Mouse (Mus musculus): ENCODE data around the gene Crx. TPM values are rescaled to one million over a fixed set of nuclear protein-coding genes. Genes with fewer than 3 reads are reported as not detected.

Gene Crx
- polyA plus RNA-seq, 1 experiment from 2014 or later = not detected

DNA sequence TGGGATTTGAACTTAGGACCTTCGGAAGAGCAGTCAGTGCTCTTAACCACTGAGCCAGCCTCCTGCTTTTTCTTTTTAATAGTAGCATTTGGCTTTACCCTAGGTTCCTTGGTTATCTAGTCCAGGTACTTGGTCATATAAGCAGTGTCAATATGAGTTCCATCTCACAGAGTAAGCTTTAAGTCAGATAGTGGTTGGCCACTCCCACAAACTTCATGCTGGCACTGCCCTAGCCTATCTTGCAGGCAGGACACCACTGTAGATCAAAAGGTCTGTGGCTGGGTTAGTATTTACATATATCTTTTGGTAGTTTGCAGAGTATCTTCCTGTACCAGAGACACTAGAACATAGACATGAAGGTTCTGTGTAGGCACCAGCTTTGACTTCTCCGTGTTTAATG, 4.4 kb upstream of the Crx start:
- no peak overlapping the region for H3K4me2 ChIP-seq (replicated peaks; ENCODE audit: low read depth, low read length)
- H3K27me3 ChIP-seq (ENCODE audit: control insufficient read depth, insufficient read depth, low read length) = no peaks in the 10 kb centered on the region
- H3K4me3 ChIP-seq (ENCODE audit: low read length) = no peak overlapping the region
- no peaks in the 10 kb centered on the region for H3K36me3 ChIP-seq (ENCODE audit: control insufficient read depth, insufficient read depth, low read length)
- ATAC-seq (ENCODE audit: low FRiP score, low TSS enrichment) = no peak
- no peak overlapping the region for H3K9ac ChIP-seq (ENCODE audit: low read depth, low read length)
- no peaks in the 10 kb centered on the region for H3K9me3 ChIP-seq (ENCODE audit: control insufficient read depth, low read length)
- H3K4me1 ChIP-seq (ENCODE audit: control insufficient read depth, insufficient read depth, low read length) = no peaks in the 10 kb centered on the region
- 80% methylated on average over 2 of the region's 2 CpGs for WGBS
- no peak overlapping the region for H3K27ac ChIP-seq (ENCODE audit: low read depth, low read length)

DNA sequence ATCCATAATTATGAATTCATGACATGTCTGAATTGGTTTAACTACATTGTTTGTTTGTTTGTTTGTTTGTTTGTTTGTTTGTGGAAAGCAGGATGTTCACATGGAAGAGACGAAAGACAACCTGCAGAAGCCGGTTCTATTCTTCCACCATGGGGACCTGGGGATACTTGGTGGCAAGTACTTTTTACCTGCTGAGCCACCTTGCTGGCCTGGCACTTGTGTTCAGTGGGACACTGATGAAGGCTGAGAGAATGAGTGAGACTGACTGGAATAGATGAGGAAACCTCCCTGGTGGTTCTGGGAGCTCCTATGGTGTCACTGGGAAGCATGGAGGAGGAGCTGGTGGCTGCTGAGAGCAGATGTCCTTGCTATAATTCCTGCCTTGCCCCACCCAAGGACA, 2.5 kb upstream of the Crx start, which contains the start of gene Crxos:
Crxos (plus strand) TSS at position 301 of the 400 bp plus-strand sequence.
- H3K9ac ChIP-seq (ENCODE audit: low read depth, low read length) = no peak within 1 kb of the TSS
- no peak within 1 kb of the TSS for H3K4me3 ChIP-seq (ENCODE audit: low read length)
- no peaks in the 10 kb centered on the region for H3K36me3 ChIP-seq (ENCODE audit: control insufficient read depth, insufficient read depth, low read length)
- H3K4me1 ChIP-seq (ENCODE audit: control insufficient read depth, insufficient read depth, low read length) = no peaks in the 10 kb centered on the region
- H3K27ac ChIP-seq (ENCODE audit: low read depth, low read length) = no peak within 1 kb of the TSS
- no peaks in the 10 kb centered on the region for H3K27me3 ChIP-seq (ENCODE audit: control insufficient read depth, insufficient read depth, low read length)
- H3K9me3 ChIP-seq (ENCODE audit: control insufficient read depth, low read length) = no peaks in the 10 kb centered on the region; the same call in 1 of the 2 replicates
- H3K4me2 ChIP-seq (replicated peaks; ENCODE audit: low read depth, low read length) = no peak within 1 kb of the TSS
- ATAC-seq (ENCODE audit: low FRiP score, low TSS enrichment) = no peak
- WGBS = 89% methylated on average over 2 of the region's 2 CpGs

DNA sequence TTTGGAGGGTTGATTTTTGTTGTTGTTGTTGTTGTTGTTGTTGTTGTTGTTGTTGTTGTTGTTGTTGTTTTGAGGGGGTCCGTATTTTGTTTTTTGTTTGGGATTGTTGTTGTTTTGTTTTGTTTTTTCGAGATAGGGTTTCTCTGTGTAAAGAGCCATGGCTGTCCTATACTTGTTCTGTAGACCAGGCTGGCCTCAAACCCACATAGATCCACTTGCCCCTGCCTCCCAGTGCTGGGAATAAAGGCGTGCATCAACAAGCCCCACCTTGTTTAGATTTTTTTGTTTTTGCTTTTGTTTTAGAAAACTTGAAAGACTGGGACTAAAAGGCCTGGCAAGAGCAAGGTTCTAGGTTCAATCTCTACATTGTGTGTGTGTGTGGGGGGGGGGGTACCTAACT, 2.1 kb upstream of the Crx start:
- H3K9ac ChIP-seq (ENCODE audit: low read depth, low read length) = no peak overlapping the region
- no peak overlapping the region for H3K4me2 ChIP-seq (replicated peaks; ENCODE audit: low read depth, low read length)
- no peaks in the 10 kb centered on the region; the same call in 1 of the 2 replicates for H3K9me3 ChIP-seq (ENCODE audit: control insufficient read depth, low read length)
- H3K27ac ChIP-seq (ENCODE audit: low read depth, low read length) = no peak overlapping the region
- H3K36me3 ChIP-seq (ENCODE audit: control insufficient read depth, insufficient read depth, low read length) = no peaks in the 10 kb centered on the region
- H3K27me3 ChIP-seq (ENCODE audit: control insufficient read depth, insufficient read depth, low read length) = no peaks in the 10 kb centered on the region
- H3K4me1 ChIP-seq (ENCODE audit: control insufficient read depth, insufficient read depth, low read length) = no peaks in the 10 kb centered on the region
- H3K4me3 ChIP-seq (ENCODE audit: low read length) = no peak overlapping the region
- 68% methylated on average over 3 of the region's 3 CpGs for WGBS
- no peak for ATAC-seq (ENCODE audit: low FRiP score, low TSS enrichment)

DNA sequence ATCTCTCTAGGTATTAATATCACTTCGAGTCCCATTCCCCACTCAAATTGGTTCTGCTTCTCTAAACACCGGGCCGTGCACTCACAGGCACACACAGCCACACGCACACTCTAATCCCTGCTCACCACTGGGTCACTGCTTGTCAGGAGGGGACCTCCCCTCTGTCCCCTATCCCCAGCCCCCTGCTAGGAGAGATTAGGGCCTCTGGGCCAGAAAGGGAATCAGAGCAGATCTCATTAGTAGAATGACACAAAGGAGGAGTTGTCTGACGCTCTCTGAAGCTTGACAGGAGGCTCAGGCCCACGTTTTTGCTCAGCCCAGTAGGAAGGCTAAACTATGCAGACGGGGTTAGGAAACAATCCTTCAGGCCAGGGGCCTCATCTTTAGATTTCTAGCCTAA, 1.6 kb upstream of the Crx start:
- H3K4me1 ChIP-seq (ENCODE audit: control insufficient read depth, insufficient read depth, low read length) = no peaks in the 10 kb centered on the region
- H3K27ac ChIP-seq (ENCODE audit: low read depth, low read length) = no peak overlapping the region
- H3K9me3 ChIP-seq (ENCODE audit: control insufficient read depth, low read length) = no peaks in the 10 kb centered on the region; the same call in 1 of the 2 replicates
- ATAC-seq (ENCODE audit: low FRiP score, low TSS enrichment) = no peak
- no peak overlapping the region for H3K4me2 ChIP-seq (replicated peaks; ENCODE audit: low read depth, low read length)
- H3K4me3 ChIP-seq (ENCODE audit: low read length) = no peak overlapping the region
- no peaks in the 10 kb centered on the region for H3K36me3 ChIP-seq (ENCODE audit: control insufficient read depth, insufficient read depth, low read length)
- H3K27me3 ChIP-seq (ENCODE audit: control insufficient read depth, insufficient read depth, low read length) = no peaks in the 10 kb centered on the region
- WGBS = 32% methylated on average over 7 of the region's 7 CpGs
- H3K9ac ChIP-seq (ENCODE audit: low read depth, low read length) = no peak overlapping the region

DNA sequence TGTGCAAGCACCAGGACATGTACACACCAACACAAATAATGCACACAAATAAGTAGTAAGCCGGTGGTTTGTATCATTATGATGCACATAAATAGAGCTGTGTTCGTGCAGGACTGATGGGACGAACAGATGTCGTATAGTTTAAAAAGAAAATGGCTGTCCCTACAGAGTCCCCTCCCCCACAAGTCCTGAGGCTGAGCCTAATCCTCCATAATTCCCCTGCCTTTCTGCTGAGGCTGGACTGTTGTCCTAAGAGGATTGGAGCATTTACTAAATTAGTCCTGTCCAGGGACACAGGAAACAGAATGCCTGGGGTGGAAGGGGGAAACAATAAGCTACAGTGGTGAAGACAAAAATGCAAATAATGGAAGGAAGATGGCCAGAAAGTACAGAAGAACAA, 15.7 kb downstream of the Crx start:
- H3K27me3 ChIP-seq (ENCODE audit: control insufficient read depth, insufficient read depth, low read length) = no peaks in the 10 kb centered on the region
- H3K9me3 ChIP-seq (ENCODE audit: control insufficient read depth, low read length) = no peaks in the 10 kb centered on the region
- H3K4me2 ChIP-seq (replicated peaks; ENCODE audit: low read depth, low read length) = no peak overlapping the region
- H3K27ac ChIP-seq (ENCODE audit: low read depth, low read length) = no peak overlapping the region
- H3K4me3 ChIP-seq (ENCODE audit: low read length) = no peak overlapping the region
- 81% methylated on average over 4 of the region's 4 CpGs for WGBS
- no peaks in the 10 kb centered on the region for H3K4me1 ChIP-seq (ENCODE audit: control insufficient read depth, insufficient read depth, low read length)
- no peak for ATAC-seq (ENCODE audit: low FRiP score, low TSS enrichment)
- no peaks in the 10 kb centered on the region for H3K36me3 ChIP-seq (ENCODE audit: control insufficient read depth, insufficient read depth, low read length)
- no peak overlapping the region for H3K9ac ChIP-seq (ENCODE audit: low read depth, low read length)

DNA sequence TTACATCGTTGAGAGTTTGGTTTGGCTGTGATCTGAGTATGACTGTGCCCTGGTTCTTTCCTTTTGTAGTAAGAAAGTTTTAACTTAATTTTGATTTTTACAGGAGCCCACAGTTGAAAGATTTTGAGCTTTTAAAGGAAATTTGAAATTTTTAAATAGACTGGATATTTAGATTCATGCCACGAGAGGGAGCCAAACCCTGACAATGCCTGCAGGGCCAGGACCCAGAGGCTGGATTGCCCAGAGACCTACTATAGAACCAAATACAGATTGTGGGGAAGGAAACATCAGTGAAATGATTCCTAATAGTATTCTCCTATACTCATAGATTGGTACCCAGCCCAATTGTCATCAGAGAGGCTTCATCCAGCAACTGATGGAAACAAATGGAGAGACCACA, 20.1 kb downstream of the Crx start:
- no peaks in the 10 kb centered on the region for H3K9me3 ChIP-seq (ENCODE audit: control insufficient read depth, low read length)
- no peaks in the 10 kb centered on the region for H3K36me3 ChIP-seq (ENCODE audit: control insufficient read depth, insufficient read depth, low read length)
- no peak overlapping the region for H3K9ac ChIP-seq (ENCODE audit: low read depth, low read length)
- H3K4me2 ChIP-seq (replicated peaks; ENCODE audit: low read depth, low read length) = no peak overlapping the region
- ATAC-seq (ENCODE audit: low FRiP score, low TSS enrichment) = no peak
- H3K4me3 ChIP-seq (ENCODE audit: low read length) = no peak overlapping the region
- no peaks in the 10 kb centered on the region for H3K4me1 ChIP-seq (ENCODE audit: control insufficient read depth, insufficient read depth, low read length)
- no peaks in the 10 kb centered on the region for H3K27me3 ChIP-seq (ENCODE audit: control insufficient read depth, insufficient read depth, low read length)
- 41% methylated on average over 2 of the region's 2 CpGs for WGBS
- H3K27ac ChIP-seq (ENCODE audit: low read depth, low read length) = no peak overlapping the region

DNA sequence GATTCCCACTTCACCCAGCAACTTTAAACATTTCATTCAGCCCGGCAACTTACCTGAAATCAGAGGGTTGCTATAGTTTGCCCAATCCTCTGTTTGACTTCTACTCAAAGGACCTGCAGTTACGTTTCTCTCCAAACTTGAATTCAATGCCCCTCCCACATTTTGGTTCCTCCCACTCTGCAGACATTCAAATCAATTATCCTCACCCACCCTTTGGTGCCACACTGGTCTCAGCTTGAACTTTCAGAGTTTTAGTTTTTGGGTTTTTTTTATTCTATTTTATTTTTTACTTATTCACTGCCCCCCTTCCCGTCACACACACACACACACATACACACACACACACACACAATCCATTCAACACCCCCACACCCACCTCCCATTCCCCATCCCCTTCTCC, 40.2 kb downstream of the Crx start, which contains the start of gene Obox6:
Obox6 (minus strand) TSS at position 101 of the 400 bp plus-strand sequence.
- H3K27ac ChIP-seq (ENCODE audit: low read depth, low read length) = no peak within 1 kb of the TSS
- no peak within 1 kb of the TSS for H3K4me3 ChIP-seq (ENCODE audit: low read length)
- H3K9ac ChIP-seq (ENCODE audit: low read depth, low read length) = no peak within 1 kb of the TSS
- H3K27me3 ChIP-seq (ENCODE audit: control insufficient read depth, insufficient read depth, low read length) = no peaks in the 10 kb centered on the region
- H3K9me3 ChIP-seq (ENCODE audit: control insufficient read depth, low read length) = peaks cover 6% of the 10 kb centered on the region; the same call in 1 of the 2 replicates
- 87% methylated on average over 3 of the region's 3 CpGs for WGBS
- H3K4me1 ChIP-seq (ENCODE audit: control insufficient read depth, insufficient read depth, low read length) = no peaks in the 10 kb centered on the region
- no peaks in the 10 kb centered on the region for H3K36me3 ChIP-seq (ENCODE audit: control insufficient read depth, insufficient read depth, low read length)
- ATAC-seq (ENCODE audit: low FRiP score, low TSS enrichment) = no peak
- H3K4me2 ChIP-seq (replicated peaks; ENCODE audit: low read depth, low read length) = no peak within 1 kb of the TSS

Other genes starting within 250 kb of the Crx start
- gene Obox3, start 240.1 kb downstream of the Crx start, polyA plus RNA-seq (2014; fragmentation: Nextera tagmentation; extraction: Ambion mirVana) = not detected in 2 replicates
- not detected in 2 replicates for gene Obox5, start 129.8 kb downstream of the Crx start, polyA plus RNA-seq (2014; fragmentation: Nextera tagmentation; extraction: Ambion mirVana)
- gene Obox6, start 40.3 kb downstream of the Crx start, polyA plus RNA-seq (2014; fragmentation: Nextera tagmentation; extraction: Ambion mirVana) = not detected in 2 replicates
- gene Crxos, start 2.6 kb upstream of the Crx start, polyA plus RNA-seq (2014; fragmentation: Nextera tagmentation; extraction: Ambion mirVana) = not detected in 2 replicates
- gene Selenow, start 42.4 kb upstream of the Crx start, polyA plus RNA-seq (2014; fragmentation: Nextera tagmentation; extraction: Ambion mirVana) = 811 and 907 TPM in 2 replicates
- 203 and 216 TPM in 2 replicates for gene Nop53, start 66.1 kb upstream of the Crx start, polyA plus RNA-seq (2014; fragmentation: Nextera tagmentation; extraction: Ambion mirVana)
- gene Ehd2, start 87.6 kb upstream of the Crx start, polyA plus RNA-seq (2014; fragmentation: Nextera tagmentation; extraction: Ambion mirVana) = 17.7 and 22.3 TPM in 2 replicates
- 6.9 and 10.0 TPM in 2 replicates for gene Bicra, start 168.0 kb upstream of the Crx start, polyA plus RNA-seq (2014; fragmentation: Nextera tagmentation; extraction: Ambion mirVana)
- gene Zfp541, start 181.8 kb upstream of the Crx start, polyA plus RNA-seq (2014; fragmentation: Nextera tagmentation; extraction: Ambion mirVana) = 0.04 and 0.07 TPM in 2 replicates
- gene Napa, start 218.5 kb upstream of the Crx start, polyA plus RNA-seq (2014; fragmentation: Nextera tagmentation; extraction: Ambion mirVana) = 179 and 188 TPM in 2 replicates
- gene Kptn, start 239.9 kb upstream of the Crx start, polyA plus RNA-seq (2014; fragmentation: Nextera tagmentation; extraction: Ambion mirVana) = 25.1 and 29.2 TPM in 2 replicates
- 0.21 and 0.24 TPM in 2 replicates for gene Slc8a2, start 249.9 kb upstream of the Crx start, polyA plus RNA-seq (2014; fragmentation: Nextera tagmentation; extraction: Ambion mirVana)

Measured in kidney, embryonic 14.5 days (tissue).